Mouse (Mus musculus) C2C12 (cell line): Measurements from ENCODE around the gene Trim11. TPM values are rescaled to one million over a fixed set of nuclear protein-coding genes. Genes with fewer than 3 reads are reported as not detected.

Experiments used
- H3K27me3 ChIP-seq: one replicate; pipeline ENCODE4 v1.6.1; 2011; ENCODE audit not compliant: control insufficient read depth, insufficient read depth, insufficient read length
- H3K36me3 ChIP-seq: one replicate; pipeline ENCODE4 v1.6.1; 2011; ENCODE audit not compliant: control insufficient read depth, insufficient read depth
- H3K4me3 ChIP-seq: one replicate; pipeline ENCODE4 v1.5.1; 2011; ENCODE audit warnings: mild to moderate bottlenecking, control low read depth; ENCODE audit not compliant: poor library complexity, insufficient read depth, severe bottlenecking
- H3K79me2 ChIP-seq: one replicate; pipeline ENCODE4 v1.6.1; 2011; ENCODE audit not compliant: control insufficient read depth, insufficient read depth
- H3K79me3 ChIP-seq: one replicate; pipeline ENCODE4 v1.6.1; 2011; ENCODE audit warnings: low read depth, control low read depth
- H3ac ChIP-seq: one replicate; pipeline ENCODE3; 2011; ENCODE audit warnings: low read depth; ENCODE audit not compliant: control insufficient read depth, insufficient read length
- CEBPB ChIP-seq: IDR thresholded peaks from one replicate; pipeline ENCODE4 v1.6.1; 2011; ENCODE audit warnings: low read depth, mild to moderate bottlenecking, control low read depth, moderate library complexity
- CTCF ChIP-seq: IDR thresholded peaks from one replicate; pipeline ENCODE4 v1.5.1; 2011; ENCODE audit not compliant: control insufficient read depth, insufficient read depth, insufficient read length
- FOSL1 ChIP-seq: IDR thresholded peaks from one replicate; pipeline ENCODE4 v1.8.0; 2011; ENCODE audit warnings: mild to moderate bottlenecking, low read length; ENCODE audit not compliant: poor library complexity, insufficient read depth, severe bottlenecking
- MAX ChIP-seq: IDR thresholded peaks from one replicate; pipeline ENCODE4 v1.6.1; 2011; ENCODE audit warnings: mild to moderate bottlenecking, control low read depth
- MYOD1 ChIP-seq: IDR thresholded peaks from one replicate; pipeline ENCODE4 v1.6.1; 2011; ENCODE audit warnings: low read depth; ENCODE audit not compliant: control insufficient read depth, insufficient read length
- MYOG ChIP-seq: IDR thresholded peaks from one replicate; pipeline ENCODE4 v1.6.1; 2011; ENCODE audit not compliant: control insufficient read depth, insufficient read length; ENCODE audit errors: extremely low read depth
- USF1 ChIP-seq: IDR thresholded peaks from one replicate; pipeline ENCODE4 v1.6.1; 2011; ENCODE audit warnings: low read depth, mild to moderate bottlenecking, control low read depth, moderate library complexity
- polyA plus RNA-seq: library from polyadenylated mRNA; unstranded; fragments of >200 nt; fragmentation: generic; extraction: Trizol; gene quantifications from one replicate; pipeline ENCODE4 v1.2.1, GENCODE M21; 2012; ENCODE audit warnings: missing spikeins

The Trim11 gene
- polyA plus RNA-seq, 1 experiment: 15.1 TPM

DNA sequence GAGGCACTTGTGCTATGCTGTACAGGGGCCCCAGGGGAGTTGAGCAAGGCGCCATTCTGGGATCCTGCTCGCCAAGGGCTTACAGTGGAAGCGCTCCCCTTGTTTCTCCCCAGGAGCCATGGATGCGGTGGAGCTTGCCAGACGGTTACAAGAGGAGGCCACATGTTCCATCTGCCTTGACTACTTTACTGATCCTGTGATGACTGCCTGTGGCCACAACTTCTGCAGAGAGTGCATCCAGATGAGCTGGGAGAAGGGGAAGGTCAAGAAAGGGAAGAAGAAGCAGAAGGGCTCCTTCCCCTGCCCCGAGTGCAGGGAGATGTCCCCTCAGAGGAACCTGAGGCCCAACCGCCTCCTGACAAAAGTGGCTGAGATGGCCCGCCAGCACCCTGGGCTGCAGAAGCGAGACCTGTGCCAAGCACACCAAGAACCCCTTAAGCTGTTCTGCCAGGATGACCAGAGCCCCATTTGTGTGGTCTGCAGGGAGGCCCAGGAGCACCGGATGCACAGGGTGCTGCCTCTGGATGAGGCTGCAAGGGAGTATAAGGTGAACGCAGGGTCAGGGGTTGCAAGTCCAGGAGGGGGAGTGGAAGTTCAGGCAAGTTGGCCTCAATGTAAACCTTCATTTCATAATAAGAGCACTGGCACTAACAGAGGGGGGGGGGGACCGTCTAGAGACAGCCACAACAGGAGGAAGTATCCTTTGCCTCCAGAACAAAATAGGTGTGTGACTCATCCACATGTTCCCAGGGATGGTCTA is 12.7 kb upstream of the Trim11 start:
- no peak overlapping the region for H3K4me3 ChIP-seq
- peaks cover 7% of the 10 kb centered on the region for H3K36me3 ChIP-seq
- no peaks in the 10 kb centered on the region for H3K79me2 ChIP-seq
- no peaks in the 10 kb centered on the region for H3K79me3 ChIP-seq
- no peaks in the 10 kb centered on the region for H3K27me3 ChIP-seq
- H3ac ChIP-seq: no peak overlapping the region
- no peak for TF ChIP-seq FOSL1
- no peak for TF ChIP-seq MAX

DNA sequence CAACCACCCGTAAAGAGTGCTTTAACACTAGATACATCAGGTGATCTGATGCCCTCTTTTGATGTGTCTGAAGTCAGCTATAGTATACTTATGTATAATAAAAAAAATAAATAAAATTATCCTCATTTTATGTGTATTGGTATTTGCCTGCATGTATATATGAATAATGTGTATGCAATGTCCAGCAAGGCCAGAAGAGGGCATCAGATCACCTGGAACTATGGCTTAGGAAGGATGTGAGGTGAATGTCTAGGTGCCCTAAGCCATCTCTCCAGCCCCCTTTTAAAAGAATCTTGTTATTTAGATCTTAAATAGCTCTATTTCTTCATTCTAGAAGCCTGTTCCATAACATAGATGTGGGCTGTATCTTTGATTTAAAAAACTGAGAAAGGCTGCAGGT is 10.5 kb upstream of the Trim11 start:
- no peak for TF ChIP-seq USF1
- no peak for TF ChIP-seq CTCF
- TF ChIP-seq MYOG: no peak
- TF ChIP-seq CEBPB: no peak
- TF ChIP-seq FOSL1: no peak
- TF ChIP-seq MYOD1: no peak
- TF ChIP-seq MAX: no peak
- Histone ChIP-seq H3K79me3 (no peaks in the 10 kb centered on the region), H3K27me3 (no peaks in the 10 kb centered on the region), H3ac (no peak overlapping the region), H3K36me3 (peaks cover 13% of the 10 kb centered on the region), H3K79me2 (no peaks in the 10 kb centered on the region), H3K4me3 (no peak overlapping the region)

DNA sequence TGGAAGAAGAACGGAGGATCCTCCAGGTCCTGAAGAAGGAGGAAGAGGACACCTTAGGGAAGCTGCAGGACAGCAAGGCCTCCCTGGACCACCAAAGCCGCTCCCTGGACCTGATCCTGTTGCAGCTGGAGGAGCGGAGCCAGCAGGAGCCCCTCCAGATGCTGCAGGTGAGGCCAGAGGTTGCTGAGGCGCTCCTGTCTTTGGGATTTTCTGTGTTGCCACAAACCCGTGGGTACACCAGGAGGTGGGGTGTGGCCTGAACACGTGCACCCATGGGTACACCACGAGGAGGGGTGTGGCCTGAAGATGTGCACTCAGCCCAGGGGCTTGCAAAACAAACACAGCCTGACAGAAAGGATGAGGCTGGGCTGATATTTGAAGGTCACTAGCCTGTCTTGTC is 9.3 kb upstream of the Trim11 start:
- no peaks in the 10 kb centered on the region for H3K27me3 ChIP-seq
- peaks cover 13% of the 10 kb centered on the region for H3K36me3 ChIP-seq
- H3ac ChIP-seq: no peak overlapping the region
- H3K79me3 ChIP-seq: no peaks in the 10 kb centered on the region
- no peak overlapping the region for H3K4me3 ChIP-seq
- peaks cover 2% of the 10 kb centered on the region for H3K79me2 ChIP-seq
- TF ChIP-seq CEBPB: no peak
- no peak for TF ChIP-seq MAX
- no peak for TF ChIP-seq USF1
- no peak for TF ChIP-seq CTCF
- TF ChIP-seq MYOG: no peak
- TF ChIP-seq FOSL1: no peak
- no peak for TF ChIP-seq MYOD1

DNA sequence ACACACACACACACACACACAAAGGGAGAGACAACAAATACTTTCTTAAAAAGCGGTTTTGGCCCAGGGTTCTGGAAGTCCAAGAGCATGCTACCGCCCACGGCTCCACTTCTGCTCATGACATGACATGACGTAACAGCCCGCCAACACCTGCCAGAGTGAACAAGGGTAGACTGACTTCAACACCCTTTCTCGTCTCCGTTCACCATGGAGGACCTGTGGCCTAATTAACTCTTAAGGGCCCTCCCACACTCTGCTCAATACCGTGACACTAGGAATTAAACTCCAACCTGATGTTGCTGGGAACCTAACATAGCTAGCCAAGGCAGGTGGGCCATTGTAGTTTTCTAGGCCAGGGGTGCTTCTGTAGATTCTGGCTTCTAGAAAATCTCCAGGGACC is 8.9 kb upstream of the Trim11 start:
- no peak overlapping the region for H3ac ChIP-seq
- H3K79me2 ChIP-seq: peaks cover 7% of the 10 kb centered on the region
- H3K79me3 ChIP-seq: peaks cover 2% of the 10 kb centered on the region
- H3K27me3 ChIP-seq: no peaks in the 10 kb centered on the region
- TF ChIP-seq CTCF (no peak), MYOD1 (no peak), MYOG (no peak), MAX (no peak), FOSL1 (no peak), USF1 (no peak), CEBPB (no peak)
- H3K4me3 ChIP-seq: no peak overlapping the region
- H3K36me3 ChIP-seq: peaks cover 13% of the 10 kb centered on the region

DNA sequence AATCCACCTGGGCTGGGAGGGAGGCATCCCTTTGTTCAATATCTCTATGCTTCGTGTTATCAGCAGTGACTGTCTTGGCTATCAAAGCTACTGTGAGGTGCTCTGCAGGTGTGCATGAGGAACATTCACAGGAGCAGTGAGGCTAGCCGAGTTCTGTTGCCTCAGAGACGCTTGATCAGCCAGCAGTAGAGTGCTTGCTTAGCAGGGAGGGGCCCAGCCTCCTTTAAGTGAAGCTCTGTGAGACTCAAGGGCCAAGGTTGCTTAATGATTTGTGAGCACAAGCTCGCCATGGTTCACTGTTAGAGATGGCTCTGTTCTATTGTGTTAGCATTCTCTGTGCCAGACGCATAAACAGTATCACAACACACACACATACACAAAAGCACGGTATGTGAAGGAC is 8.2 kb upstream of the Trim11 start:
- no peaks in the 10 kb centered on the region for H3K27me3 ChIP-seq
- TF ChIP-seq USF1 (no peak), MAX (no peak), FOSL1 (no peak), MYOG (no peak), CEBPB (no peak), MYOD1 (no peak), CTCF (no peak)
- H3K4me3 ChIP-seq: no peak overlapping the region
- peaks cover 13% of the 10 kb centered on the region for H3K36me3 ChIP-seq
- H3K79me3 ChIP-seq: peaks cover 7% of the 10 kb centered on the region
- peaks cover 14% of the 10 kb centered on the region for H3K79me2 ChIP-seq
- H3ac ChIP-seq: no peak overlapping the region

DNA sequence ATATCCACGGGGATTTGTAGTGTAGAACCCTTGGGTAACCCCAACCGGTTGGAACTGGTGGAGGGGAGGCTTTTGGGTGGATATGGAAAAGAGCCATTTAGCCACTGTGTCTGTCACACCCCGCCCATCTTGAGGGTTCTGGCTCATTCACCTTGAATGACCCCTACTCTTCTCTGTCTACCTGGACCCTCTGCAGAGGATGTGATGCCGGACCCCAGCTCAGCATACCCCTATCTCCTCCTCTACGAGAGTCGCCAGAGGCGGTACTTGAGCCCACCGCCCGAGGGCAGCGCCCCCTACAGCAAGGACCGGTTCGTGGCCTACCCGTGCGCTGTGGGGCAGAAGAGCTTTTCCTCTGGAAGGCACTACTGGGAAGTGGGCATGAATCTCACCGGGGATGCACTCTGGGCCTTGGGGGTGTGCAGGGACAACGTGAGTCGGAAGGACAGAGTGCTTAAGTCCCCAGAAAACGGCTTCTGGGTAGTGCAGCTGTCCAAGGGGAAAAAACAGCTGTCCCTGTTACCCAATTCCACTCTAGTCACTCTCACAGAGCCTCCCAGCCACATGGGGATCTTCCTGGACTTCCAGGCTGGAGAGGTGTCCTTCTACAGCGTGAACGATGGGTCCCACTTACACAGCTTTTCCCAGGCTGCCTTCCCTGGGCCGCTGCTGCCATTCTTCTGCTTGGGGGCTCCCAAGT is 6.9 kb upstream of the Trim11 start:
- no peaks in the 10 kb centered on the region for H3K27me3 ChIP-seq
- no peak overlapping the region for H3ac ChIP-seq
- H3K79me2 ChIP-seq: peaks cover 27% of the 10 kb centered on the region
- no peak overlapping the region for H3K4me3 ChIP-seq
- TF ChIP-seq CEBPB (no peak), MYOG (no peak), MYOD1 (no peak), FOSL1 (no peak), CTCF (no peak), USF1 (no peak), MAX (no peak)
- H3K79me3 ChIP-seq: peaks cover 11% of the 10 kb centered on the region
- peaks cover 13% of the 10 kb centered on the region for H3K36me3 ChIP-seq
